Mouse (Mus musculus): ENCODE data around the gene Gse1.

DNA sequence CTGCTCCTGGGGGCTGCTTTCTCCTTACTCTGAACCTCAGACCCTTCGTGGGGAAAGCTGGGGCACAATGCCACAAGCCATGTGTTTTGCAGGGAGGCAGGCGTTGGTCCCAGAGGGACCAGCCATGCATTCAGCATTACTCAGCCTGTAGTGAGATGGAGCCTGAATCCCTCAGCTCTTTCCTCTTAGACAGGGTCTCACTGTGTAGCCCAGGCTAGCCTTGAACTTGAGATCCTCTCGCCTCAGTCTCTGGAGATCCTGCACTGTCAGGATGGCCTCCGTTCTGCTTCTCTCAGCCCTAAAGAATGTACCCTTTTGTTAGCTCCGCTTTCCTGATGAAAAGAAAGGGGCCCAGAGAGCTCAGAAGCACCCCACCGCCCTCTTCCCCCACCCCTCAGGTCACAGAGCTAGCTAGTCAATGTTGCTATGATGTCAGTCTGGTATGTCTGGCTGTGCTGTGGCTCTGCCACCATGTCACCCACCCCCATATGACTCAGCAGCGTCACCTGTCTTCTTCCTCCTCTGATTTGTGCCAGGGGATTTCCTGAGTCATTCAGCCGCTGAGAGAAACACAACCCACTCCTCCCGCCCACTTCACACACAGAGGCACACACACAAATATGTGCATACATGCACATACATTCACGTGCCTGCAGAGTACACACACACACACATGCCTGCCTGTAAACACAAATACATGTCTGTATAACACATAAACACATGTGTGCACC, 2.7 kb upstream of the Gse1 start:
- TF ChIP-seq CTCF (conservative IDR thresholded peaks at IDR 0.05; ENCODE audit: insufficient read depth, insufficient read length, low read depth, low read length) (no peak), POLR2A (IDR thresholded peaks at IDR 0.05; ENCODE audit: low read depth, low read length) (no peak)

All from kidney, adult 2 months (tissue).